Mouse (Mus musculus) limb, embryonic 14.5 days (tissue): ENCODE data around the gene Nkiras1. TPM values are rescaled to one million over a fixed set of nuclear protein-coding genes. Genes with fewer than 3 reads are reported as not detected.

ENCODE experiments used
- ATAC-seq: fragments of 200-750 bp; cut with Nextera tagmentation; 2 replicates; pipeline ENCODE4 v1.8.0; 2017; ENCODE audit warnings: low read depth, moderate number of reproducible peaks, moderate TSS enrichment; ENCODE audit not compliant: low FRiP score
- DNase-seq: peaks from one replicate; pipeline ENCODE4 v3.0.0-alpha.2; 2015; ENCODE audit warnings: low spot score
- H3K27ac ChIP-seq: fragments of 300-500 bp; sonication (generic); replicated peaks from 2 replicates; pipeline ENCODE4 v1.5.1; 2014; ENCODE audit warnings: low read depth, mild to moderate bottlenecking, low read length, moderate library complexity, mixed read lengths
- H3K27me3 ChIP-seq: fragments of 300-500 bp; sonication (generic); 2 replicates; pipeline ENCODE4 v1.6.1; 2014; ENCODE audit warnings: low read length, mixed read lengths; ENCODE audit not compliant: control insufficient read depth, insufficient read depth
- H3K36me3 ChIP-seq: fragments of 300-500 bp; sonication (generic); 2 replicates; pipeline ENCODE4 v1.6.1; 2014; ENCODE audit warnings: mild to moderate bottlenecking, low read length, moderate library complexity, mixed read lengths; ENCODE audit not compliant: control insufficient read depth, insufficient read depth
- H3K4me1 ChIP-seq: fragments of 300-500 bp; sonication (generic); 2 replicates; pipeline ENCODE4 v1.6.1; 2014; ENCODE audit warnings: antibody characterized with exemption, low read length, mixed read lengths; ENCODE audit not compliant: control insufficient read depth, insufficient read depth
- H3K4me2 ChIP-seq: fragments of 300-500 bp; sonication (generic); replicated peaks from 2 replicates; pipeline ENCODE4 v1.6.1; 2014; ENCODE audit warnings: low read depth, mild to moderate bottlenecking, low read length, moderate library complexity; ENCODE audit not compliant: severe bottlenecking
- H3K4me3 ChIP-seq: fragments of 300-500 bp; sonication (generic); replicated peaks from 2 replicates; pipeline ENCODE4 v1.5.1; 2014; ENCODE audit warnings: low read length
- H3K9ac ChIP-seq: fragments of 300-500 bp; sonication (generic); 2 replicates; pipeline ENCODE4 v1.6.1; 2014; ENCODE audit warnings: mild to moderate bottlenecking, low read depth, low read length, moderate library complexity; ENCODE audit not compliant: severe bottlenecking
- H3K9me3 ChIP-seq: fragments of 300-500 bp; sonication (generic); 2 replicates; pipeline ENCODE4 v1.6.1; 2016; ENCODE audit warnings: low read length; ENCODE audit not compliant: control insufficient read depth
- POLR2A ChIP-seq: fragments of 200-500 bp; IDR thresholded peaks from 2 replicates; pipeline ENCODE4 v1.8.0; 2012; ENCODE audit warnings: inconsistent platforms, mild to moderate bottlenecking, moderate library complexity, borderline replicate concordance; ENCODE audit not compliant: insufficient read depth, insufficient read length; ENCODE audit errors: extremely low read depth
- WGBS: fragments of 180-500 bp; shearing (Covaris S2); extraction: QIAGEN DNeasy Blood & Tissue Kit; methylation state at CpG from one replicate; pipeline ENCODE4 v1.1.7; 2014; 5-methylcytosine and 5-hydroxymethylcytosine counted together
- polyA plus RNA-seq, 2 experiments: library from polyadenylated mRNA; depleted of rRNA in 1 of 2; stranded (reverse) in 1 of 2; unstranded in 1 of 2; fragments of >200 nt; fragmentation: Nextera tagmentation in 1 of 2; extraction: Ambion mirVana in 1 of 2; gene quantifications; 2 replicates each; pipeline versions ENCODE4 v1.2.1 to v1.2.3; 2012 to 2014

Nkiras1 gene
- polyA plus RNA-seq, 2 experiments: 18.5 to 25.0 TPM

DNA sequence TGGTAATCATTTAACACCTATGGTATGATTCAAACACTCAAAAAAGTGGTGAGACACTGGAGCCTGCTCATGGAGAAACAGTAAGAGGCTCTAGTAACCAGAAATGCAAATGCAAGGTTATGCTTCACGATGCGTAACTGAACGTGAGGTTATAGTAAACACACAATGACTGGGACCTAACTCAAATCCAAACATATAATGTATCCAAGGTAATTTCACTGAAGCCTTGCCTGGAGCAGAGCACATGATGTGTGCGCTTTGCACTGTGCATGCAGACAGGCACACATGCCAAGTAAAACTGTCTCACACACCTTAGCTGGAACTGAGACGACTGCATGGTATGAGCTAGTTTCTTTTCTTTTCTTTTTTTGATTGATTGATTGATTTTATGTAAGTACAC is 33.2 kb downstream of the Nkiras1 start:
- no peaks in the 10 kb centered on the region for H3K4me1 ChIP-seq
- no peaks in the 10 kb centered on the region for H3K9me3 ChIP-seq
- no peak overlapping the region for H3K4me3 ChIP-seq
- 92% methylated on average over 5 of the region's 5 CpGs for WGBS
- H3K27ac ChIP-seq: no peak overlapping the region
- no peak for TF ChIP-seq POLR2A
- H3K36me3 ChIP-seq: peaks cover 11% of the 10 kb centered on the region; the same call in 1 of the 2 replicates
- no peaks in the 10 kb centered on the region for H3K27me3 ChIP-seq
- no peak overlapping the region for H3K4me2 ChIP-seq
- H3K9ac ChIP-seq: no peak overlapping the region
- no peak for ATAC-seq
- DNase-seq: no peak

DNA sequence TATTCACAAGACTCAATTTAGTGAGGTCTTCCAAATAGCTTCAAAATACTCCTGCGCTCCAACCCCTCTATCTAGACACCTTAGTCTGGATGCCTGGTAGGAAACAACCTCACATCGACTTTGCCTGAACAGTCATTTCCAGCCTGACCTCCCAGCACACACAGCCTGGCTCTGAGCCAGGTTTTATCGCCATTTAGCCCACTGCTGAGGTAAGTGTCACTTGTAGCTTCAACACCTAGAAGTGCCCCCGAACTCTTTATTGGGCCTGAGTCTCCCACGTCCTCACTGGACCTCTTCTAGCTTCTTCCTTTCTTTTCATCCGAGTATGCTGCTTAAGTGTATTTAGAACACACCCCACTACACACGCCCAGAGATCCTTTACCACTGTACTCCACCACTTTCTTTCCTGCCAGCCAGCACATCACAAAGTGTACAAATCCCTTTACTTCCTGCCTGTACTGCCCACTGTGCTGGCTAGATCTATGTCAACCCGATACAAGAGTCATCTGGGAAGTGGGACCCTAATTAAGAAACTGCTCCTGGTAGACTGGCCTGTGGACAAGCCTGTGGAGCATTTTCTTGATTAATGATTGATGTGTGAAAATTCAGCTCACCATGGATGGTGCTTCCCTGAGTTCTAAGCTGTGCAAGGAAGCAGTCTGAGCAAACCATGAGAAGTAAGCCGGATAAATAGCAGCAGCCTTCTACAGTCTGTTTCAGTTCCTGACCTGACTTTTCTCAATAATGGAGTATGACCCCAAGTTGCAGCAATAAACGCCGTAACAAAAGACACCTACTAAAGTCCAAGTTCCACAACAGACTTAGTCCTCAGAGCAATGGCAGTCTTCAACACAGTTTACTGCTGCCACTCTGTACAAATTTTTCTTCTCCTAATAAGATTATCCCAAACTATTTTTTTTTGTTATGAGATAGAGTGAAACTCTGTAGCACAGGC is 46.8 kb downstream of the Nkiras1 start:
- Histone ChIP-seq H3K9me3 (no peaks in the 10 kb centered on the region), H3K36me3 (peaks cover 4% of the 10 kb centered on the region; the same call in 1 of the 2 replicates), H3K27ac (no peak overlapping the region), H3K4me3 (no peak overlapping the region), H3K27me3 (no peaks in the 10 kb centered on the region), H3K9ac (no peak overlapping the region), H3K4me2 (no peak overlapping the region), H3K4me1 (no peaks in the 10 kb centered on the region)
- ATAC-seq: no peak
- DNase-seq: no peak
- 75% methylated on average over 11 of the region's 11 CpGs for WGBS
- no peak for TF ChIP-seq POLR2A

- Histone ChIP-seq H3K4me2 (peak overlapping the region; percentile 74), H3K27me3 (no peaks in the 10 kb centered on the region), H3K27ac (no peak overlapping the region), H3K4me1 (peaks cover 28% of the 10 kb centered on the region), H3K9me3 (no peaks in the 10 kb centered on the region), H3K4me3 (peak overlapping the region; percentile 36), H3K9ac (peak overlapping the region; percentile 56), H3K36me3 (peaks cover 19% of the 10 kb centered on the region)
- TF ChIP-seq POLR2A: no peak
- DNase-seq (no peak), ATAC-seq (no peak)
- 2% methylated on average over 26 of the region's 37 CpGs for WGBS
Observed at GRCm38 (mm10) chr14:18326968-18327672, 56.2 kb downstream of the Nkiras1 start.

DNA sequence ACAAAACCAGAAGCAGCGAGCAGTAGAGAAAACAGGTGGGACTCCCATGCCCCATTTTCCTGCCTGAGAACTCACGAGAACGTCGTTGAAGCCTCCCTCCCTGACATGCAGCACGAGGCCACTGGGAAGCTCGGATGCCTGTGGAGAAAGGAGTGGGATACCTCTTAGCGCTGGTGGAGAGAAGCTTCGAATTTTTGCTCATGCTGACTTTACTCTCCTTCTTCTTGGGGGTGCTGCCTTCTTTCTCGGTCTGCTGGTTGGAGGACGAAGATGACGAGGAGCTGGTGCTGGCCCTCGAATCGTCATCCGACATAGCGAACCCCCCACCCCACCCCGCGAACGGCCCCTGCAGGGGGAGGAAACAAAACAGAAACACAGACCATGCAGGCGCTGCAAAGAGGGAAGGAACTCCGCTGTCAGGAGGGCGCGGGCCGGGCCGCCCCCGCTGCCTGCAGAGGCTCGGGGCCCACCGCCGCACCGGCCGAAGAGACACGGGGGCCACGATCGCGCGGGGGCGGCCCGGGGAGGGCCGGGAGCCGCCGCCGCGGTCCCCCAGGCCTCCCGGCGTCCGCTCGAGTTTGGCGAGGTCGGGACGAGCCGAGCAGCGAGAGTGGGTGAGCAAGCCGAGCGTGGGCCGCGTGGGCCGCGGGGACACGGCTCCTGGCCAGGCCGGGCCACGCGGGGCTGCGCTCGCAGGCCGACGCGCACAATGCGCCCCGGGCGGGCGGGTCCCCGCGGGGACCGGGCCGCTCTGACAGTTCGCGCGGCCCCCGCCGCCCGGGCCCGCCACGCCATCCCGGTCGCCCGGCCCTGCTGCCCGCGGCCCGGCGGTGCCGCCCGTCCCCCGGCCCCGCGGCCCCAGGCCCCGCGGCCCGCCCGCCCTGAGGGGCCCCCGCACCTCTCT is 60.1 kb downstream of the Nkiras1 start:
- H3K36me3 ChIP-seq: peaks cover 10% of the 10 kb centered on the region; the same call in 1 of the 2 replicates
- peak; percentile 65 for ATAC-seq
- peak overlapping the region; percentile 94 for H3K4me3 ChIP-seq
- under 1% methylated on average over 35 of the region's 99 CpGs for WGBS
- no peaks in the 10 kb centered on the region for H3K27me3 ChIP-seq
- H3K4me1 ChIP-seq: peaks cover 28% of the 10 kb centered on the region
- peak; percentile 25 for DNase-seq
- peak overlapping the region; percentile 87 for H3K27ac ChIP-seq
- TF ChIP-seq POLR2A: no peak
- H3K9me3 ChIP-seq: no peaks in the 10 kb centered on the region
- H3K4me2 ChIP-seq: peak overlapping the region; percentile 71
- H3K9ac ChIP-seq: peak overlapping the region; percentile 98
